Mouse (Mus musculus) heart, postnatal 0 days (tissue): ENCODE data around the gene Slc22a21.

Experiments
- CTCF ChIP-seq: IDR thresholded peaks from 2 replicates; pipeline ENCODE4 v1.5.1; 2016; ENCODE audit warnings: antibody characterized with exemption, control low read depth, low read depth
- EP300 ChIP-seq: IDR thresholded peaks from 2 replicates; pipeline ENCODE4 v1.6.1; 2016; ENCODE audit warnings: antibody characterized with exemption, low read depth

DNA sequence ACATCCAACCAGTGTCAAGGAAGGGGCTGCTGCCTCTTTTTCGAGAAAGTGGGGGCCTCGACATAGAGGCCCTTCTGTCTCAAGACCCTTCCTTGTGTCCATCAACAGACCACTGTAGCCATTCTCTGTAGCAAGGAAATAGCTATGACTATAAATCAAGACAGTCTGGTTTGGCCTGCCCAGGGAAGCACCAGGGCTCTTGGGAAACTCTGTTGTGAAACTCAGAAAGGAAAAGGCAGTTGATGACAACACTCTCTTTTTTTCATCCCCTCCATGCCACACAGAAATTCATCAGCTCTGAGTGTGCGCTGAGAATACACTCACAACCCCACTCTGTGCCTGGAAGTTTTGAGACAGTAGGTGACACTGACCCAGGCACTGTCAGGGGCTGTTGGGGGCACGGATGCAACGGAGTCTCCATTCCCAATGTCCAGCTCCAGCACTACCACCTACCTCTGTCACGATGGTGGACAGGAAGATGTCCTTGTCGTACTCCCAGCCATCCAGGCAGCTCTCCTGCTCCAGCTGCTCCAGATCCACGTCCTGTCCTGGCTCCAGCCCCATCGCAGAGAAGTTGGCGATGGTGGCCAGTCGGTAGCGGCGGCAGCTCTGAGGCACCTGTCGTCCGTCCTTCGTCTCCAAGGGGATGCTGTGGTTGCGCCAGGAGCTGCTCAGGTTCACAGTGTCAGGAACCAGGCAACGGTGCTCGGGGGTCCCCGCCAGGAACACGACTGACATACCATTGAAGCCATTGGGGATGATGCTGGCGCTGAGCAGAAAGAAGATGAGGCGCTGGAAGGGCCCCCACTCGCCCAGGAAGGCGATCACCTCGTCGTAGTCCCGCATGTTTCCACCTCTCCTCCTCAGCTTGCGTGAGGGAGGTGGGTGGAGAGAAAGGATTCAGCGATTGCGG lies 47.3 kb upstream of the Slc22a21 start:
- TF ChIP-seq EP300 (no peak), CTCF (no peak)
